Mouse (Mus musculus) heart, embryonic 10.5 days (tissue): ENCODE data around the gene Kctd6. TPM values are rescaled to one million over a fixed set of nuclear protein-coding genes. Genes with fewer than 3 reads are reported as not detected.
"Not testable (repeated sequence)": the region's sequence is repeated elsewhere in the genome, so short reads cannot be mapped to it uniquely, and the experiment has no call there.

Experiments
- DNase-seq: peaks from one replicate; pipeline ENCODE4 v3.0.0-alpha.2; 2017; ENCODE audit warnings: low spot score
- H3K27ac ChIP-seq: fragments of 300-500 bp; sonication (generic); 2 replicates; pipeline ENCODE4 v1.5.1; 2016; ENCODE audit warnings: mild to moderate bottlenecking
- H3K27me3 ChIP-seq: fragments of 300-500 bp; sonication (generic); 2 replicates; pipeline ENCODE4 v1.6.1; 2016; ENCODE audit warnings: mild to moderate bottlenecking; ENCODE audit not compliant: poor library complexity, insufficient read depth, severe bottlenecking
- H3K36me3 ChIP-seq: fragments of 300-500 bp; sonication (generic); 2 replicates; pipeline ENCODE4 v1.6.1; 2016; ENCODE audit warnings: mild to moderate bottlenecking, moderate library complexity
- H3K4me1 ChIP-seq: fragments of 300-500 bp; sonication (generic); 2 replicates; pipeline ENCODE4 v1.6.1; 2016; ENCODE audit warnings: mild to moderate bottlenecking
- H3K4me3 ChIP-seq: fragments of 300-500 bp; sonication (generic); 2 replicates; pipeline ENCODE4 v1.5.1; 2016; ENCODE audit warnings: mild to moderate bottlenecking, moderate library complexity
- H3K9me3 ChIP-seq: fragments of 300-500 bp; sonication (generic); 2 replicates; pipeline ENCODE4 v1.6.1; 2016; ENCODE audit warnings: mild to moderate bottlenecking, moderate library complexity
- WGBS: fragments of 180-500 bp; shearing (Covaris S2); methylation state at CpG from one replicate; pipeline ENCODE4 v1.1.7; 2016; 5-methylcytosine and 5-hydroxymethylcytosine counted together
- polyA plus RNA-seq: library from polyadenylated mRNA; unstranded; fragments of >200 nt; fragmentation: Nextera tagmentation; extraction: Ambion mirVana; gene quantifications from 2 replicates; pipeline ENCODE4 v1.2.1, GENCODE M21; 2016

Gene Kctd6
- polyA plus RNA-seq = 3.5 and 7.2 TPM in 2 replicates

GRCm38 (mm10) chr14:8213803-8214224 is at the start of gene Kctd6:
Gene Kctd6 (plus strand): TSS chr14:8214140.
- Histone ChIP-seq H3K27ac (peak within 1 kb of the TSS; percentile 96), H3K4me3 (peak within 1 kb of the TSS; percentile 85), H3K27me3 (no peaks in the 10 kb centered on the region), H3K9me3 (no peaks in the 10 kb centered on the region), H3K36me3 (no peaks in the 10 kb centered on the region), H3K4me1 (peaks cover 24% of the 10 kb centered on the region)
- under 1% methylated on average over 48 of the region's 49 CpGs for WGBS
- peak; percentile 98 for DNase-seq

- Histone ChIP-seq H3K9me3 (no peaks in the 10 kb centered on the region), H3K36me3 (peaks cover 85% of the 10 kb centered on the region), H3K27me3 (no peaks in the 10 kb centered on the region), H3K27ac (no peak overlapping the region), H3K4me1 (no peaks in the 10 kb centered on the region), H3K4me3 (no peak overlapping the region)
- WGBS = 77% methylated on average over 7 of the region's 7 CpGs
- DNase-seq = no peak
Measured at GRCm38 (mm10) chr14:8164463-8164862, 49.5 kb upstream of the Kctd6 start.

GRCm38 (mm10) chr14:8172507-8173410 is 41.2 kb upstream of the Kctd6 start, which contains the start of gene Pdhb:
Gene Pdhb (minus strand): TSS chr14:8173025.
- peak within 1 kb of the TSS; percentile 96 for H3K4me3 ChIP-seq
- WGBS = under 1% methylated on average over 64 of the region's 64 CpGs
- DNase-seq = peak; percentile 100

GRCm38 (mm10) chr14:8173542-8174250 is 40.2 kb upstream of the Kctd6 start:
- not testable (repeated sequence) for H3K27me3 ChIP-seq, H3K9me3 ChIP-seq, DNase-seq, H3K4me1 ChIP-seq
- peaks cover 25% of the 10 kb centered on the region for H3K36me3 ChIP-seq
- peak overlapping the region; percentile 96 for H3K4me3 ChIP-seq
- H3K27ac ChIP-seq = peak overlapping the region; percentile 98
- WGBS = 33% methylated on average over 7 of the region's 7 CpGs

More at GRCm38 (mm10) chr14:8172507-8173410, 41.2 kb upstream of the Kctd6 start, which contains the start of gene Pdhb:
- peaks cover 35% of the 10 kb centered on the region for H3K36me3 ChIP-seq
- H3K27me3 ChIP-seq = no peaks in the 10 kb centered on the region
- H3K4me1 ChIP-seq = peaks cover 7% of the 10 kb centered on the region
- H3K27ac ChIP-seq = peak within 1 kb of the TSS; percentile 98
- no peaks in the 10 kb centered on the region for H3K9me3 ChIP-seq

- Histone ChIP-seq H3K4me3 (no peak overlapping the region), H3K4me1 (peaks cover 7% of the 10 kb centered on the region), H3K36me3 (peaks cover 16% of the 10 kb centered on the region), H3K9me3 (no peaks in the 10 kb centered on the region), H3K27ac (no peak overlapping the region), H3K27me3 (no peaks in the 10 kb centered on the region)
- 86% methylated on average over 5 of the region's 5 CpGs for WGBS
- DNase-seq = no peak
Measured at GRCm38 (mm10) chr14:8174634-8175033, 39.3 kb upstream of the Kctd6 start.

GRCm38 (mm10) chr14:8176251-8176650 is 37.7 kb upstream of the Kctd6 start:
- Histone ChIP-seq H3K4me3 (no peak overlapping the region), H3K9me3 (no peaks in the 10 kb centered on the region), H3K36me3 (no peaks in the 10 kb centered on the region), H3K4me1 (peaks cover 7% of the 10 kb centered on the region), H3K27me3 (no peaks in the 10 kb centered on the region), H3K27ac (no peak overlapping the region)
- DNase-seq = peak; percentile 69
- WGBS = 66% methylated on average over 5 of the region's 5 CpGs

- Histone ChIP-seq H3K27me3 (no peaks in the 10 kb centered on the region), H3K27ac (no peak overlapping the region), H3K36me3 (no peaks in the 10 kb centered on the region), H3K4me3 (no peak overlapping the region), H3K9me3 (no peaks in the 10 kb centered on the region), H3K4me1 (no peaks in the 10 kb centered on the region)
- 57% methylated on average over 4 of the region's 4 CpGs for whole genome bisulfite sequencing
- DNase-seq = peak; percentile 60
Measured at GRCm38 (mm10) chr14:8180371-8181035, 33.4 kb upstream of the Kctd6 start.

GRCm38 (mm10) chr14:8183330-8183729 is 30.6 kb upstream of the Kctd6 start:
- no peak for DNase-seq
- no peaks in the 10 kb centered on the region for H3K4me1 ChIP-seq
- no peak overlapping the region for H3K27ac ChIP-seq
- H3K36me3 ChIP-seq = no peaks in the 10 kb centered on the region
- no peaks in the 10 kb centered on the region for H3K27me3 ChIP-seq
- no peak overlapping the region for H3K4me3 ChIP-seq
- 57% methylated on average over 3 of the region's 3 CpGs for WGBS
- no peaks in the 10 kb centered on the region for H3K9me3 ChIP-seq

GRCm38 (mm10) chr14:8186278-8187045 is 27.5 kb upstream of the Kctd6 start:
- H3K27me3 ChIP-seq = no peaks in the 10 kb centered on the region
- H3K4me3 ChIP-seq = no peak overlapping the region
- DNase-seq = peak; percentile 64
- 86% methylated on average over 6 of the region's 6 CpGs for WGBS
- no peaks in the 10 kb centered on the region for H3K9me3 ChIP-seq
- no peaks in the 10 kb centered on the region for H3K36me3 ChIP-seq
- no peaks in the 10 kb centered on the region for H3K4me1 ChIP-seq
- H3K27ac ChIP-seq = no peak overlapping the region

GRCm38 (mm10) chr14:8190556-8190955 is 23.4 kb upstream of the Kctd6 start:
- H3K27me3 ChIP-seq = no peaks in the 10 kb centered on the region
- 74% methylated on average over 3 of the region's 3 CpGs for WGBS
- no peak overlapping the region for H3K27ac ChIP-seq
- H3K4me1 ChIP-seq = no peaks in the 10 kb centered on the region
- H3K36me3 ChIP-seq = no peaks in the 10 kb centered on the region
- H3K4me3 ChIP-seq = no peak overlapping the region
- peak; percentile 55 for DNase-seq
- no peaks in the 10 kb centered on the region for H3K9me3 ChIP-seq

- H3K4me3 ChIP-seq = no peak overlapping the region
- H3K27ac ChIP-seq = no peak overlapping the region
- WGBS = 65% methylated on average over 12 of the region's 12 CpGs
- H3K4me1 ChIP-seq = no peaks in the 10 kb centered on the region
- H3K36me3 ChIP-seq = no peaks in the 10 kb centered on the region
- no peaks in the 10 kb centered on the region for H3K9me3 ChIP-seq
- DNase-seq = peak; percentile 66
- H3K27me3 ChIP-seq = no peaks in the 10 kb centered on the region
Measured at GRCm38 (mm10) chr14:8191331-8191965, 22.5 kb upstream of the Kctd6 start.

GRCm38 (mm10) chr14:8192727-8193126 is 21.2 kb upstream of the Kctd6 start:
- Histone ChIP-seq H3K9me3 (no peaks in the 10 kb centered on the region), H3K4me3 (no peak overlapping the region)

More at GRCm38 (mm10) chr14:8192727-8193126, 21.2 kb upstream of the Kctd6 start:
- Histone ChIP-seq H3K36me3 (no peaks in the 10 kb centered on the region), H3K27ac (no peak overlapping the region), H3K27me3 (no peaks in the 10 kb centered on the region), H3K4me1 (no peaks in the 10 kb centered on the region)
- WGBS = 88% methylated on average over 6 of the region's 6 CpGs
- DNase-seq = peak; percentile 52
